Mouse (Mus musculus) kidney, postnatal 0 days (tissue): Measurements from ENCODE around the gene Nsun5. TPM values are rescaled to one million over a fixed set of nuclear protein-coding genes. Genes with fewer than 3 reads are reported as not detected.

Source experiments
- ATAC-seq: fragments of 200-750 bp; cut with Nextera tagmentation; replicated peaks from 2 replicates; pipeline ENCODE4 v1.8.0; 2017; ENCODE audit warnings: low read depth, moderate number of reproducible peaks, moderate TSS enrichment, moderate library complexity; ENCODE audit not compliant: low FRiP score
- DNase-seq: peaks from one replicate; pipeline ENCODE4 v3.0.0-alpha.2; 2016; ENCODE audit warnings: low spot score
- H3K27ac ChIP-seq: fragments of 300-500 bp; sonication (generic); 2 replicates; pipeline ENCODE4 v1.5.1; 2014; ENCODE audit warnings: mild to moderate bottlenecking
- H3K27me3 ChIP-seq: fragments of 300-500 bp; sonication (generic); 2 replicates; pipeline ENCODE4 v1.6.1; 2014; ENCODE audit warnings: low read length, mixed read lengths; ENCODE audit not compliant: insufficient read depth
- H3K36me3 ChIP-seq: fragments of 300-500 bp; sonication (generic); 2 replicates; pipeline ENCODE4 v1.6.1; 2014; ENCODE audit warnings: low read length, mixed read lengths; ENCODE audit not compliant: insufficient read depth
- H3K4me1 ChIP-seq: fragments of 300-500 bp; sonication (generic); replicated peaks from 2 replicates; pipeline ENCODE4 v1.6.1; 2014; ENCODE audit warnings: antibody characterized with exemption, low read length, mixed read lengths; ENCODE audit not compliant: insufficient read depth
- H3K4me2 ChIP-seq: fragments of 300-500 bp; sonication (generic); 2 replicates; pipeline ENCODE4 v1.6.1; 2014; ENCODE audit warnings: mild to moderate bottlenecking, low read length, moderate library complexity, mixed read lengths
- H3K4me3 ChIP-seq: fragments of 300-500 bp; sonication (generic); replicated peaks from 2 replicates; pipeline ENCODE4 v1.5.1; 2014; ENCODE audit warnings: low read depth, low read length
- H3K9ac ChIP-seq: fragments of 300-500 bp; sonication (generic); 2 replicates; pipeline ENCODE4 v1.6.1; 2014; ENCODE audit warnings: low read depth, low read length
- H3K9me3 ChIP-seq: fragments of 300-500 bp; sonication (generic); replicated peaks from 2 replicates; pipeline ENCODE4 v1.6.1; 2016; ENCODE audit warnings: low read length, inconsistent platforms, mixed read lengths
- CTCF ChIP-seq: IDR thresholded peaks from 2 replicates; pipeline ENCODE4 v1.5.1; 2016; ENCODE audit warnings: antibody characterized with exemption, low read depth, mild to moderate bottlenecking, moderate library complexity
- WGBS: fragments of 180-500 bp; shearing (Covaris S2); extraction: QIAGEN DNeasy Blood & Tissue Kit; methylation state at CpG from one replicate; pipeline ENCODE4 v1.1.7; 2014; 5-methylcytosine and 5-hydroxymethylcytosine counted together
- polyA plus RNA-seq: library from polyadenylated mRNA; unstranded; fragments of >200 nt; fragmentation: Nextera tagmentation; extraction: Ambion mirVana; gene quantifications from 2 replicates; pipeline ENCODE4 v1.2.1, GENCODE M21; 2015

Gene Nsun5
- 22.7 and 23.8 TPM in 2 replicates for polyA plus RNA-seq

DNA sequence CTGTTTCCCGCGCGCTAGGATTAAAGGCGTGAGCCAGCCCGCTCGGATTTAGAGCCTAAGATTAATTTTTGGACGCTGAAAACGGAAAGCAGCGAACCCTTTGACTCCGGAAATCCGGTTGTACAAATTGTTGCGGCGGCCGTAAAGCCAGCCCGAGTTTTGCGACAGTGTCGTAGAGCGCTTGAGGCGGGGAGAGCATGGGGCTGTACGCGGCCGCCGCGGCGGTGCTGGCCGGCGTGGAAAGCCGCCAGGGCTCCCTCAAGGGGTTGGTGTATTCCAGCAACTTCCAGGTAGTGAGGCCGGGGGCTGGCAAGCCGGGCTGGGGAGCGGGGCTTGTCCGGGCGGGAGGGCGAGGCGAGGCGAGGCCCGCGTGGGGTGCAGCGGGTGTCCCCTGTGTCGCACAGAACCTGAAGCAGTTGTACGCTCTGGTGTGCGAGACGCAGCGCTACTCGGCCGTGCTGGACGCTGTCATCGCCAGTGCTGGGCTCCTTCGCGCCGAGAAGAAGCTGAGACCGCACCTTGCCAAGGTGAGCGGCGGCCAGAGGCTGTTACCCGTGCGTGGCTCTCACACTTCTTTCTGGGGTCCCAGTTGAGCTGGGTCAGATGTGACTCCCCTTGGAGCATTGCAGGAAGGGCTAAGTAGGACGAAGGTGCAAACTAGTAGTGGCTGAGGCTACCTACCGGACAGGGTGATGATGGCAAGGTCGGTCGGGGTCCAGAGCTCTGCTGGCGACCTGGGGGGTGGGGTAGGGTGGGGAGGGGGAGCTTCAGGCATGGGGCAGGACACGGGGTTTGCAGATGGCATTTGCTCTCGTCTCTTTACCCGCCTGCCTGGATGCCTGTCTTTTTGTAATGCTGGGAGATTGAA, at the start of gene Nsun5:
Gene Nsun5, plus strand, starts transcription at position 167 of the 868 bp plus-strand sequence.
- H3K4me3 ChIP-seq = peak within 1 kb of the TSS; percentile 81
- WGBS = under 1% methylated on average over 59 of the region's 64 CpGs
- H3K27ac ChIP-seq = peak within 1 kb of the TSS; percentile 87
- H3K9ac ChIP-seq = peak within 1 kb of the TSS; percentile 85
- H3K4me2 ChIP-seq = peak within 1 kb of the TSS; percentile 81
- peak; percentile 72 for ATAC-seq
- 0 out of 2 replicates have a peak, but pooled peaks have one; percentile 6 for TF ChIP-seq CTCF
- H3K27me3 ChIP-seq = no peaks in the 10 kb centered on the region
- DNase-seq = peak; percentile 96
- H3K36me3 ChIP-seq = peaks cover 19% of the 10 kb centered on the region
- H3K9me3 ChIP-seq = no peaks in the 10 kb centered on the region
- peaks cover 6% of the 10 kb centered on the region; the same call in 1 of the 2 replicates for H3K4me1 ChIP-seq

DNA sequence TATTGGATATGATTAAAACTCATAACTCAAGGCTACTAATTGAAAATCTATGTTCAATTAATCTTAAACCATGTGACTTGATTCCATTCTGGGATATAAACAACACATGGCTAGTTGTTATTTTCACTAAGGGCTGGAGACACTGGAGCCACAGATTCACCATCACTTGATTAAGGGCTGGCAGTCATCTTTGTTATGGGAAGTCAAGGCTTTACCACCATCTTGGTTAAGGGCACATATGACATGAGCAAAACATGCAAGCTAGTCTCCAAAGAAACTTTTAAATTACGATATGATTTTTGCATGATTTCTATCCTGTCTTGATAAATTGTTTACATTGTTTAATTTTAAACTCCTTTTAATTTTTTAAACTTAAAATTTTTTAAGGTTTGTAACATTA, 47.6 kb upstream of the Nsun5 start:
- Histone ChIP-seq H3K27ac (no peak overlapping the region), H3K27me3 (no peaks in the 10 kb centered on the region), H3K4me1 (no peaks in the 10 kb centered on the region), H3K4me2 (no peak overlapping the region), H3K36me3 (no peaks in the 10 kb centered on the region), H3K4me3 (no peak overlapping the region), H3K9me3 (no peaks in the 10 kb centered on the region), H3K9ac (no peak overlapping the region)
- ATAC-seq (no peak), DNase-seq (no peak)
- WGBS = 87% methylated on average over 1 of the region's 1 CpGs
- no peak for TF ChIP-seq CTCF

DNA sequence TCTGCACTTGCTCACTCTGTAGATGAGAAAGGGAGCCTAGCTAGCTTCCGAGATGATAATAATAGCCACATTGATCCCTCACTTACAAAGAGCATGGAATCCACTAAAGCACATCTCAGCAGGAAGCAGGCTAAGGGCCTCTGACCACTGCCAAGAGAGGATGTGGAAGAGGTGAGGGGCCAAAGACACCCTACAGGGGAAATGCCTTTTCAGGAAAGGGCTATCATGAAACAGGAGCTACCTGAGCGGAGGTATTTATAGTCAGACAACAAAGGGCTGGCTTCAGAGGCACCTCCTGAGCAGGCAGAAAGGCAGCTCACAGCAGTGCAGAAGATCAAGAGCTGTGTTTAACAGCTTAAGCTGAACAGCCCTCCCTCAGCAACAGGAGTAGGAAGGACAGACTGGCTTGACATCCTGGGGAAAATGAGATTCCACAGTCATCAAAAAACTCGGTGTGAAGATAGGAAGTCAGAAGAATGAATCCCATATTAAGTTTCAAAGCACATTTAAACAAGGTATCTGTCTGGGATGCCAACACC, 43.6 kb upstream of the Nsun5 start:
- no peak for ATAC-seq
- Histone ChIP-seq H3K36me3 (no peaks in the 10 kb centered on the region), H3K27me3 (no peaks in the 10 kb centered on the region), H3K4me2 (no peak overlapping the region), H3K4me3 (no peak overlapping the region), H3K9ac (no peak overlapping the region), H3K27ac (no peak overlapping the region), H3K4me1 (no peaks in the 10 kb centered on the region), H3K9me3 (no peaks in the 10 kb centered on the region)
- DNase-seq = no peak
- no peak for TF ChIP-seq CTCF
- 30% methylated on average over 3 of the region's 3 CpGs for WGBS

DNA sequence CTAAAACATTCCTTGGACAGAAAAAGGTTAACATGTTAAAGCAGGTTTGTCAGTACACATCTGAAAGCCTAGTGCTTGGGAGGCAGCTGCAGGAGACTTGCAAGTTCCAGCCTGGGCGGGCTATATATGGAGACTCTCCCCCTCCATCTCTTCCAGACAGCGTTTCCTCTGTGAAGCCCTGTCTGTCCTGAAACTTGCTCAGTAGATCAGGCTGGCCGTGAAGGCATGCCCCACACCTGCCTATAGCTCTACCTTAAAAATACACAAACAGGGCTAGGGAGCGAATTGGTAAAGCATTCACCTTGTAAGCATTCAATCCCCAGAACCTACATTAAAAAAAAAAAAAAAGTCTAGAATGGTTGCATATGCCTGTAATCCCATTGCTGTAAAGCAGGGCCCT, 40.3 kb upstream of the Nsun5 start:
- Histone ChIP-seq H3K27me3 (no peaks in the 10 kb centered on the region), H3K4me1 (no peaks in the 10 kb centered on the region), H3K9ac (no peak overlapping the region), H3K4me3 (no peak overlapping the region), H3K9me3 (no peaks in the 10 kb centered on the region), H3K36me3 (no peaks in the 10 kb centered on the region), H3K4me2 (no peak overlapping the region), H3K27ac (no peak overlapping the region)
- TF ChIP-seq CTCF = no peak
- DNase-seq (no peak), ATAC-seq (no peak)
- 77% methylated on average over 4 of the region's 4 CpGs for WGBS

DNA sequence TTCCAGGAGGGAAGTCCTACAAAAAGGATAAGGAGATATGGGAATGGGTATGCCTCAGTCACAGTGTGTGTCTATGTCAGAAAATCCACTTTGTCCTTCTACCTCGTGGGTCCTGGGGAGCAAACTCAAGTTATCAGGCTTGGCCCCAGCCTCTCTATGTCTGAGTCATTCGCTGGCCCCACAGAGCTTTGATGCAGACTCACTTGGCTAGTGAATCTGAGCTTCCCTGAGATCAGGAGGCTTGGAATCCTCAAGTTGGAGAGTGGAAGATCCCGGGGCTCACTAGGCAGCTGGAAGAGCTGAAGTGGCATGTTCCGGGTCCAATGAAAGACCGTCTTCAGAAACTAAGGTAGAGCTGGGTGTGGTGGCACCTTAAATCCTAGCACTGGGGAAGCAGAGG, 39.6 kb upstream of the Nsun5 start:
- ATAC-seq = no peak

DNA sequence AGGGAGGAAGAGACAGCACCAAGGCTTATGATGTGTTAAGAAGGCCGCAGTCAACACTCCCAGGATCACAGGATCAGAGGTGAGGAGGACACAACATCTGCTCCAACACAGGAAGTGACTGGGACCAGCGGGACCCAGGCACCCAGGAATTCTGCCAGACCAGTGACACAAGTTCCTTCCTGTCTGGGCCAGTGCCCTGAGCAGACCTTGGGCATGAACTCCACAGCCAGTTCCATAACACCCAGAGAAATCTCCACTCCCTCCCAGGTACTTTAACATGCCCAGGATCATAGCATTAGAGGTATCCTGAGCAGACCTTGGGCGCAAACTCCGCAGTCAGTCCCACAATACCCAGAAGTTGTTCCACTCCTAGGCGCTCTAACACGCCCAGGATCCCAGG, 38.6 kb upstream of the Nsun5 start:
- 78% methylated on average over 6 of the region's 6 CpGs for WGBS
- H3K9me3 ChIP-seq = no peaks in the 10 kb centered on the region
- DNase-seq (no peak), ATAC-seq (no peak)
- no peak overlapping the region for H3K27ac ChIP-seq
- H3K27me3 ChIP-seq = no peaks in the 10 kb centered on the region
- H3K4me1 ChIP-seq = no peaks in the 10 kb centered on the region
- no peaks in the 10 kb centered on the region for H3K36me3 ChIP-seq
- TF ChIP-seq CTCF = no peak
- H3K4me2 ChIP-seq = no peak overlapping the region
- H3K4me3 ChIP-seq = no peak overlapping the region
- H3K9ac ChIP-seq = no peak overlapping the region

More for the DNA sequence above, 39.6 kb upstream of the Nsun5 start:
- no peak for TF ChIP-seq CTCF
- no peak overlapping the region for H3K27ac ChIP-seq
- H3K9ac ChIP-seq = no peak overlapping the region
- no peaks in the 10 kb centered on the region for H3K4me1 ChIP-seq
- H3K9me3 ChIP-seq = no peaks in the 10 kb centered on the region
- no peaks in the 10 kb centered on the region for H3K27me3 ChIP-seq
- no peaks in the 10 kb centered on the region for H3K36me3 ChIP-seq
- DNase-seq = no peak
- H3K4me2 ChIP-seq = no peak overlapping the region
- H3K4me3 ChIP-seq = no peak overlapping the region
- WGBS = 88% methylated on average over 5 of the region's 5 CpGs
